Mouse (Mus musculus): ENCODE results near the gene Thbs4.

The Thbs4 gene

DNA sequence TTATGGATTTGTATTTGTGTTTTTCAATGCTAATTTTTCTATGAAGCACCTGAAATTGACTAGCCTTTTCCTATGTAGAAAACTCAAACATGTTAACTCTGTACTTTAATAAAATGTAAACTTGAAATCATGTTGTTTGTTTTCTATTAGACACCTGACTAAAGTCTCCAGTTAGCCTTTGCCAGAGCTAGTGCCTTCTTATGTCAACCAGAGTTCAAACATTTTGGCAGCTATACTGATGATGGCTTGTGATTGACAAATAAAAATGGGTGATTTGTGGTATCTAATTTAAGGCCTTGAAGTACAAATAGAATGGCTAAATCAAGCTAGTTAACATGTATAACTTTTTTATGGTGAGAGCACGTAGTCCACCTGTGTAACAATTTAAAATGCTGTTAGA lies 82.8 kb downstream of the Thbs4 start:
- DNase-seq, result no peak

DNA sequence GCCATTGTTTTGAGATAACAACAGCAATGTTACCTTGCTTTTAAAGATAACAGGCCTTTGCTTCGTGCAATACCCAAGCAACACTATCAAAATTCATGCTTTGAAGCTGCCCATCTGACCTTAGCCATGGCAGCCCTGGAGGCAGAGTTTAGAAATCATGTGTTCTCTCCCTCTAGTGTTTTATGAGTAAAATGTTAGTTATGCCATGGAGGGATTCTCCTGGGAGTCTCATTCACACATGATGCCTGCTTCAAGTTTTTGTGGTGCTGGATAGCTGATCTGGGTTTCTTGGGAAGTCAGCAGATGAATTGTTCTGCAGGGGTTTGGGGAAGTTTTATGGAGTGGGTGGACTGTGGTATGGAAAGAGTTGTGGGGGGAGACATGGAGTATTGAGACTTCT lies 84.3 kb downstream of the Thbs4 start:
- no peak for DNase-seq

DNA sequence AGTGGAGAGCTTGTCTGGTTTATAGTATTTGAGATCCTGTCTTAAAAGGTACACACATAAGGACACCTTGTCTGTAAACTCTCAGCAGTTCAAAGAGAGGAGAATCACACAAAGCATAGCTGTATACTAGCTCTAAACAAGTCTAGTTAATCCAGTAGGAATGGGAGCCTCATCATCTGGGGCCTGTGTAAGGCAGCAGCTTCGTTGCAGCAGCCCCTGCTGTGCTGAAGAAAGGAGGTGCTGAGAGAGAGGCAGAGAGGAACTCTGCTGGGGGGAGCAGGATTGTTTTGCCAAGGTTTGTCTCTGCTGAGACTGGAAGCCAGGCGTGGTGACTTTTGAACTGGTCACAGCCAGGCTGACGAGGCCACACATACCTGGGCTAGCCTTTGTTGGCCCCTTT lies 85.1 kb downstream of the Thbs4 start:
- no peak for DNase-seq

DNA sequence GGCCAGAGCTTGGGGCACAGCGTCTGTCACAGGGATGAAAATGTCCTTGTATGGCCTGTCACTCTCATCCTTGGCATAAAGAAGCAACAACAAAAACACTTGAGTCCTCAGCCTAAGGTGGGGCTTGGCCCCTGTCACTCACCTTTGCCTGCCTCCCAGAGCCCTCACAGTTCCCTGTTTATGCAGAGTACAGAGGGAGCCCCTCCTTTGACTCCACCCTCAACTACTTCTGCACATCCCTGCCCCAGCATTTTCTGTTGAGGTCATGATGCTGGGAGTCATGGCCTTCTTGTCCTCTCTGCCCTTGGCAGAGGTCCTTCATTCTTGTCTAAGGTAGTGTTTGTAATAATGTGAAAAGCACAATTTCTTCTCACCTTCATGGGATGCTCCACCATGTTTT lies 86.2 kb downstream of the Thbs4 start:
- DNase-seq, result no peak

DNA sequence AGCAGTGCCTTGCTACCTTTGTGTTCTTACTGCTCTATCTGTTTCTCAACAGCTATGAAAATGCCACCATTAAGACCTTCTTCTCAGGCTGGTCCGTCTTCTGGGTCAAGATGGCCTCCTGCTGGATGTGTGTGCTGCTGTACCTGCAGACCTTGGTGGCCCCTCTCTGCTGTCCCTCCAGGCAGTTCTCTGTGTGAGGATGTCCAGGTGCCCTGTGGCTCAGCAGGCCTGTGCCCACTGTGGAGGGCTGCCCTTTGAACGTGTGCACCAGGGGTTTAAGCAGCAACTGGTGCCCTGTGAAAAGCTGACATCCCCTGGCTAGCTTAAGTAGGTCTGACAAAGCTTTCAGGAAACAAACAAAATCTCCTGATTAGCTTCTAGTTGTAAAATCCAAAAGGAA lies 86.7 kb downstream of the Thbs4 start:
- no peak for DNase-seq

DNA sequence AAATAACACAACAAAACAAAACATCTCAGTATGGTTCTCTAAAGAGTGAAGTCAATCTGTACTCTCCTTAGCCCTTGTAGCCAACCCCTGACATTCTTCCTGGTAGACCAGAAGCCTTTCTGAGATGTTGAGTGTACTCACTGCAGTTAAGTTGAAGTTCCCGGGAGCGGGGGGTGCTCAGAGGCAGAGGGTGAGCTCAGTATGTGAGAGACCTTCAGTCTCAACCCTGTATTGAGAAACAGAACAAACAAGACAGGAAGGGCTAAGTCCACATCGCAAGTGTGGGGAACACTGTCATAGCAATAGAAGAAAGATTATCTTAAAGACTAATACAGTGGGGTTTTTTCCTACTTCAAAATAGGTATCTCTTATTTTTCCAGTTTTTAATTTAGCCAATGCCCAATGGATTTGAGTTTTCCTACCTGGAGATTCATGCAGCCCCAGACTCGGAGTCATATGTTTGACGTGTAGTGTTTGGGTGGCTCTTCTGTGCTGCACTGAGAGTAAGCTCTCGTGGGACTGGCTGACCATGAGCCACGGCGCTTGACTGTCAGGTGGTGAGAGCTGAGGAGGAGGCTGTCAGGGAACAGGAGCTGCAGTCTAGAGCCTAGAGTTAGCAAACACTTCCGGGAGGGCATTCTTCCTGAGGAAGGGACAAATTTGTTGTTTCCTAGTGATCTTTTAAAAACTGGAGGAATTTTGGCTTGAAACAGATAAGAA lies 88.1 kb downstream of the Thbs4 start:
- DNase-seq, result no peak

DNA sequence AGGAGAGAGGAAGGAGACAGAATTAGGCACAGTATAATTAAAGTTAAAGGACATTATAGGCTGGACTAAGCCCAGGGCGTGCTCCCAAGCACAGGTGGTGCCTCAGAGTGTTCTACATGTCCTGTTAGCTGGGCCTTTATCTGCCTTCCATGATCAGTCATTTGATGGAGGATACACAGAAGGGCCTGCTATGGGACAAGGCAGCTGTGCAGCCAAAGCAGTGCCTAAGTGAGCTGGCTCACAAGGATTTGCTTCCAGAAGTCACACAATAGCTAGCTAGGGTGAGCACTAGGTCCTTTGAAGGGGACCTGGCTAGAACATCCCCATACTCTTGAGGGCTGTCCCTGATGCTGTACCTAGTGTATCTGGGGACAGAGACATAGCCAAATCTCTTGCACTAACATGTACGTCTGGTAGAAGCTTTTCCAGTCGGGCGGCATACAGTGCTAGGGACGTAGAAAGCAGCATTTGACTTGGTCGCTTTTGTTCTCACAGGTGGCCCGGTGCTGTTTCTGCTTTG lies 89.5 kb downstream of the Thbs4 start:
- DNase-seq, result no peak

DNA sequence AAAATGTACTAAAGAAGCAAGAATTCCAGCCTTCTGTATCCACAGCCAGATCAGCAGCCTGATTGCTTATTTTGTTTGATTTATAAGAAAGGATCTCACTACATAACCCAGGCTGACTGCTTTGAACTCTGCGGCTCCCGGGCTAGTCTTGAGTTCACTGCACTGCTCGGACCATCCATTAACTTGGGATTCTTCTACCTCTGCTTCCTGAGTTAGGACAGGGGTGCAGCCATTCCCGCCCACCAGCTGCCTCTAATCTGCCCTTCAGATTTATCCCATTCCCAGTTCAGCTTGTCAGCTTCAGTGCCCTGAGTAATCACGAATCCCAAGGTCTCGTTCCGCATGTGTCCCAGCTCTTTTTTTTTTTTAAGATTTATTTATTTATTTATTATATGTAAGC lies 90.4 kb downstream of the Thbs4 start:
- DNase-seq, result no peak

DNA sequence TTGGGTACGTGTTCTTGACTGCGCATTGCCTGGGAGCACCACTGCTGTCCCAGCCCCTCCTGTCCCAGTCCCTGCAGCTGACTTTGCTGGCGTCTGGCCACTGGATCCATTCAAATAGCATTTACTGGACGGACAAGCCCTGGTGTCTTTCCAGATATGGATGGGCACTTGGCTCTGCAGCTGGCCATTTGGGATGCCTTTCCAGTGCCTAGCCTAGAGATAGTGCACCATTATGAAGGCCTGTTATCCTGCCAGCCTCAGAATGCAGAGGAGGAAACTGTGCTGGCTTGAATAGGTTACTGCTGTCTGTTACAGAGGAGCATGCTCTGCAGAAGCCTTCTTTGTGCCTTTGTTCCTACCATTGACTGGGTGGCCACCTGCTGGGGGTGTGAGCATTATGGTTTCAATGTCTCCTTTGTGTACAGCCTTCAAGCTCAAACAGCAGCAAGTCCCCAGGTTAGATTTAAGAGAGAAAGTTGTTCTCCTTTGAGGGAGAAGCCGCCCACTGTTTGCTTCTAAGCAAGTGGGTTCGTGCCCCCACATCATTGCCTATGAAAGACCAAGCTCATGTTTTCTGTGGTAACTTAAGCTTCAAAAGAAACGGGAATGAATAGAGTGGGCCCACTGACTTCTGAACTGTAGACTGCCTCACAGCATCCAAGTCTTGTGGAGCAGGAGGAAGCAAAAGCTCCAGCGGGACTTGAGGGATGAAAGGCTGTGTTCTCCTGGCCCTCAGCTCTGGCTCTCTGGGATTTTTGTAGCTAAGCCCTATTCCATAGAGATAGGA lies 91.2 kb downstream of the Thbs4 start:
- peak; percentile 49 for DNase-seq

DNA sequence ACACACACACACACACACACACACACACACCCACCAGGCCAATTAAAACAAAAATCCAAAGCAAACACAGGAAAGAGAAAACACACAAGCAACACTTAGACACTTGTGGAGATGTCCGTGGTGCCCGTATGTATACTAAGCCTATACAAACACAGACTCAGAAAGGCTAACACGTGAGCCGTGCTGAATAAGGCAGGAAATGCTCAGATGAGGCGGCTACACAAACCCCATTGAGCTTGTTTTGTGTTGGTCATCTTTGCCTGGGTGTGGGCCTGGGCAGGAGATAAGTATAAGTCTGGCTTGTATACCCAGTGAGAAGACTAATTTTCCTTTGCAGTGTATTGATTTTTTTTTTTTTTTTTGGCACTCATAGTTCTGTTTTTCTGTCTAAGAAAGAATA lies 92.6 kb downstream of the Thbs4 start:
- DNase-seq, result no peak

Measured in cerebellum, adult 11-12 months (tissue).